Mouse (Mus musculus) T-helper 17 cell (primary cell): Measurements from ENCODE around the gene Cux2.

Source experiments
- in situ Hi-C, 2 experiments: fragments of 300-600 bp; cut with MboI, MseI; formaldehyde crosslinking; loops; 1 replicate in 1 of 2; 2 replicates in 1 of 2; pipeline ENCODE4 v1.15.1; 2025; ENCODE audit warnings: high pct_unique_total_duplicates in 2 of 2

Gene Cux2

GRCm38 (mm10) chr5:122016744-122017143 lies 33.2 kb downstream of the Cux2 start:
- in situ Hi-C loops, result no loop called here

- in situ Hi-C loops, result no loop called here
These were observed 34.8 kb downstream of the Cux2 start for GRCm38 (mm10) chr5:122015149-122015548.

GRCm38 (mm10) chr5:122014671-122015070 lies 35.2 kb downstream of the Cux2 start:
- in situ Hi-C loops, result no loop called here

- in situ Hi-C loops, result no loop called here
These were observed 38.6 kb downstream of the Cux2 start for GRCm38 (mm10) chr5:122011289-122011688.

- in situ Hi-C loops, result no loop called here
These were observed 41.9 kb downstream of the Cux2 start for GRCm38 (mm10) chr5:122007946-122008441.

GRCm38 (mm10) chr5:122003460-122003859 lies 46.4 kb downstream of the Cux2 start:
- in situ Hi-C loops, result no loop called here

- in situ Hi-C loops, result no loop called here
These were observed 47.8 kb downstream of the Cux2 start for GRCm38 (mm10) chr5:122002148-122002547.

- in situ Hi-C loops, result no loop called here
These were observed 48.6 kb downstream of the Cux2 start for GRCm38 (mm10) chr5:122001311-122001710.

GRCm38 (mm10) chr5:122000381-122000780 lies 49.5 kb downstream of the Cux2 start:
- in situ Hi-C loops, result no loop called here

GRCm38 (mm10) chr5:121998981-121999795 lies 50.7 kb downstream of the Cux2 start:
- in situ Hi-C loops, result no loop called here

- in situ Hi-C loops, result no loop called here
These were observed 51.6 kb downstream of the Cux2 start for GRCm38 (mm10) chr5:121998281-121998680.

GRCm38 (mm10) chr5:121996701-121997100 lies 53.2 kb downstream of the Cux2 start:
- in situ Hi-C loops, result no loop called here

GRCm38 (mm10) chr5:121994808-121995207 lies 55.1 kb downstream of the Cux2 start:
- in situ Hi-C loops, result no loop called here

- in situ Hi-C loops, result no loop called here
These were observed 58.0 kb downstream of the Cux2 start for GRCm38 (mm10) chr5:121991914-121992313.

- in situ Hi-C loops, result no loop called here
These were observed 64.0 kb downstream of the Cux2 start for GRCm38 (mm10) chr5:121985855-121986254.

- in situ Hi-C loops, result no loop called here
These were observed 68.2 kb downstream of the Cux2 start for GRCm38 (mm10) chr5:121981650-121982131.

GRCm38 (mm10) chr5:121976331-121976730 lies 73.6 kb downstream of the Cux2 start:
- in situ Hi-C loops, result no loop called here

- in situ Hi-C loops, result no loop called here
These were observed 76.4 kb downstream of the Cux2 start for GRCm38 (mm10) chr5:121973541-121973940.

GRCm38 (mm10) chr5:121972680-121973192 lies 77.2 kb downstream of the Cux2 start:
- in situ Hi-C loops, result no loop called here

- in situ Hi-C loops, result no loop called here
These were observed 80.9 kb downstream of the Cux2 start for GRCm38 (mm10) chr5:121968999-121969398.

- in situ Hi-C loops, result no loop called here
These were observed 81.5 kb downstream of the Cux2 start for GRCm38 (mm10) chr5:121968416-121968815.

GRCm38 (mm10) chr5:121967520-121967919 lies 82.4 kb downstream of the Cux2 start:
- in situ Hi-C loops, result no loop called here

GRCm38 (mm10) chr5:121966940-121967339 lies 83.0 kb downstream of the Cux2 start:
- in situ Hi-C loops, result no loop called here
